Mouse (Mus musculus): Measurements from ENCODE around the gene Cdyl.

- TF ChIP-seq CTCF (IDR thresholded peaks at IDR 0.05; ENCODE audit: low read depth) (no peak), EP300 (IDR thresholded peaks at IDR 0.05; ENCODE audit: low read depth) (no peak)
Measured at GRCm38 (mm10) chr13:35879068-35879467, 219.4 kb downstream of the Cdyl start.
